Mouse (Mus musculus) stomach, postnatal 0 days (tissue): ENCODE data around the gene Ptprm.

Experiments
- CTCF ChIP-seq: IDR thresholded peaks from 2 replicates; pipeline ENCODE4 v1.5.1; 2016; ENCODE audit warnings: antibody characterized with exemption, low read depth, mild to moderate bottlenecking, moderate library complexity
- EP300 ChIP-seq: optimal IDR thresholded peaks from 2 replicates; pipeline ENCODE3; 2016; ENCODE audit warnings: antibody characterized with exemption

DNA sequence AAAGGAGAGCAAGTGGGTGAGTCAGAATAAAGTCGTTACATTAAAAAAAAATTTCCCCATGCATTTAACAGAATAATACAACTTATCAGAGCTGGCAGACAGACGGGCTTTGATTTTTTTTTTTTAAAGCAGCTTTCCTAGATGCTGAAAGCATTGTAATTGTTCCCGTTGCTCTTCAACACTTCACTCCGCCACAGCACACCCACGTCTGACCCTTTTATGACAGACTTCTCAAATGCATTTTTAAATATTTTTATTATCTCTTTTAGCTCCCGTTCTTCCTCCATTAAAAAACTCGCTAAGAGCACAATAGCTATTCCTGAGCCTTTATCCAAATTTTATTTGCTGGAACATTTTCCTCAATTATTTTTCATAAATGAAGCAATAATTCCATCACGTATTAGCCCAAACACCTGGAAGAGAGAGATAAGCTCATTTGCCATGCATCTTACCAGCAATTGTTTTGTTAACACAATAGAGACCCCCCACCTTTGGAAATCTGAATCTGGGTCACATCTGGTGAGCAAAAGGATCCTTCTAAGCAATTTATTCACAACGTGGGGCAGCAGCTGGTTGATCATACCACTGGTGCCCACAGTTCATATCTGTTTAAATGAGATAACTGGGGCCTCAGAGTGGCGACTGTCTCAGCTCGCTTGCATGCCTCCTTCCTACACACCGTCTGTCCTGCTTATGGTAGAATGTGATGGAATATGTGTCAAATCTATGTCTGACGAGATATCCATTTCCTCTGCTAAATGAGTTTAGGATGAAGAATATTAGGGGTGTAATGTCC is 463.0 kb downstream of the Ptprm start:
- TF ChIP-seq CTCF (no peak), EP300 (no peak)
